Mouse (Mus musculus) 3T3-L1 (cell line): ENCODE results near the gene Trim17.
"Not testable (repeated sequence)": the region's sequence is repeated elsewhere in the genome, so short reads cannot be mapped to it uniquely, and the experiment has no call there.

Experiments used
- DNase-seq: peaks from one replicate; pipeline ENCODE4 v3.0.0-alpha.2; 2015; ENCODE audit warnings: low read depth, low spot score

The Trim17 gene

DNA sequence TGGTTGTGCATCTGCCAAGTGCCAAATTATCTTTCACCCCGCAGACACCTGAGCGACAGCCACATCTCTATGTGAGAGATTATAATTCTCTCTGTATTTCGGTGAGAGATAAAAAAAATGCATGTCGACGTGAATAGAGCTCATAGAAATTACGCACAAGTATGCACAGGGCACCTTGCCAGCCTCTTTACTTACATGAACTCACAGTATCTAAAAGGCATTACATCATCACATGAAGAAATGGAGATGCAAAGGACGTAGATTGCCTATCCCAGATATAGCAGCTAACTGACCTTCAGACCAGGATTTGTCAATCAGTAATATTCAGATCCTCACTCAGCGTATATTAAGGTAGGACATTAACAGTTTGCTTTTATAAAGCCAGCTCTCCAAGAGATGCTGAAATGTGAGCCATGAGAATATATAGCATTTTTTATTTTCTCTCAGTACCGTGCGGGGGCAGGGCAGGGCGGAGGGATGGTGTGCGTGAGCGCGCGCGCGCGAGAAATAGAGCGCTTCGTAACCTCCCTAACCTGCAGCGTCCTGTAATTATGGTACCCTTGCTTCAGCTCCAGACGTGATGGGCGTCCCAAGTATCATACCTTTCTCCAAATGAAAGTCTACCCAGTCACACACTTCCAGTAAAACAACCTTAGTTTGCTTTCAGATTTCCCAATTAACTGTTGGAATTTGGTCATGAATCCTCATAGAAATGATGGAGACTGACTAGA lies 6.5 kb upstream of the Trim17 start:
- no peak for DNase-seq

DNA sequence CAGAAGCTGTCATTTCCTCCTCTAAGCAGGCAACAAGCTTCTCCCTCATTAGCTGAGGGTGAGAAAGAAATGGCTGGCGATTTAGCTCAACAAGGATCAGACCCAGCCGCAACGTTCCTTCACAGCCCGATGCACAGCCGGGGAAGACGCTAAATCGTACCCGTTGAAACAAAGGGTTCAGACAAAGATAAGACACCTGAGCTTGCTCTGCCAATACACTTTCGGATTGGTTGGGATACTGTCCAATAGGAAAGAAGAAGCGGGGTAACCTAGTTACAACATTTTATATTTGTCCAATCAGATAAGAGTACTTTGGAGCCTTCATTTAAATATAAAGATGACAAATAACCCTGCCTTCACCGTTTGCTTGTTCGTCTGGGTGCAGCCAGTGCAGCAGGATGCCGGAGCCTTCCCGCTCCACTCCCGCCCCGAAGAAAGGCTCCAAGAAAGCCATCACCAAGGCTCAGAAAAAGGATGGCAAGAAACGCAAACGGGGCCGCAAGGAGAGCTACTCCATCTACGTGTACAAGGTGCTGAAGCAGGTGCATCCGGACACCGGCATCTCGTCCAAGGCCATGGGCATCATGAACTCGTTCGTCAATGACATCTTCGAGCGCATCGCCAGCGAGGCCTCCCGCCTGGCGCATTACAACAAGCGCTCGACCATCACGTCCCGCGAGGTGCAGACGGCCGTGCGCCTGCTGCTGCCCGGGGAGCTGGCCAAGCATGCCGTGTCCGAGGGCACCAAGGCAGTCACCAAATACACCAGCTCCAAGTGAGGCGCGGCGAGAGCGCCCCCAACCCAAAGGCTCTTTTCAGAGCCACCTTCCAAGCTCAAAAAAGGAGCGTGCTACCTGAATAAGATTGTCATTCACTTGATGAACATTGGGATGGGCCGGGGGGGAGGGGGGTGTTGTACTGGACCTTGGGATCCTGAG lies 5.7 kb upstream of the Trim17 start, which contains the start of gene Hist3h2ba:
TSS of gene Hist3h2ba (plus strand) at position 379 of the 938 bp plus-strand sequence.
- no peak for DNase-seq

DNA sequence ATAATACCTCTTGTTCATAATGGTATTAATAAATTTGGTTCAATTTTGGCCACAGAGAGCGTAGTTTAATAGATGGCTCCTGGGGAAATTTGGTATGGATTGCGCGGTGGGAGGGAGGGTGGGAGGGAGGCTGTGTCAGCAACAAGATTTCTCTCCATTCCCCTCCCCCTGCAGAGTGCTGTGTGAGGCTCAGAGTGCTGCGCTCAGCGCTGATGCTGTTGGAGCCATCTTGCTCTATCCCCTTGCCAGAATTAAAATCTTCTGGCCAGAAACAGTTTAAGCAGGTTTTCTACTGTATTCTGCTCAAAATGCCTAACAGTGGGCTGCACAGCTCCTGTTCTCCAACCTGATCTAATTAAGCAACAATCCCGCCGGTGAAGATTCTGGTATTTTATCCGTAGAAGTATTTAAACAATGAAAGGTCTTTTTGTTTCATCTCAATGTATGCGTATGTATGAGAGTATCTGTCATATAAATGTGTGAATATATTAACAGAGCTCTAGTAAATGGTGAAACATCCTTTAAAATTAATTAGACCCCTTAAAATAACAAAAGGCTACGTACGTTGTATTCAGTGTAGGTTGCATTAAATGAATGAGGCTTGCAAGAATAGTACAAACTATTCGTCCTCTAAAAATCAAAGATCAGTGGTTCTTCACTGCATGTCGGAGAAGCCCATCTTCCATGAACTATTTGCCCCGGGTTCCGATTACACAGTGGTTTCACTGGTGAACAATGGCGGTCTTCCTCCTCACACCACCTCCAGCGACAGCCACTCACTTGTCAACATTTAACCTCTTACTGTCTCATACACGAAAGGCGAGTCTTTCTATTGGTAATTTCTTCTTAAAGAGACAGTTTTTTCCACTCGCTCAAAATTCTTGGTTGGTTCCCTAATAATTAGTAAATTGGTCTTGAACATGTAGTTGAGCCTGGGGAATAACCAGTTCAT lies 4.7 kb upstream of the Trim17 start:
- no peak for DNase-seq

DNA sequence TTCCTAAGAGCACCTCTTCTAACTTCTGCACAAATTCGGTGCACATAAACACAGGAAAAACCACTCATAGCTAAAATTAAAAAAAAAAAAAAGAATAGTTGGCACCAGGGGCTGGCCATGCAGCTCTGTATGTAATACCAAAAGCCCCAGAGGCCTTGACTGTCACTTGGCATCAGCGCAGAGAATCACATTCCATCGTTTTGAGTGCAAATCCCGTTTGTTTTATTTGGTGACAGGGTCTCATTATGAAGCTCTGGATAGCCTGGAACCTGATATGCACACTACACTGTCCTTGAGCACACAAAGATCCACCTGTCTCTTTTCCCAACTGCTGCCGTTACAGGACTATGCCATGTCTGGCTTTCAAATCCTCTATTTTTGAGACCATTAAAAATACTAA lies 3.3 kb upstream of the Trim17 start:
- DNase-seq = no peak

DNA sequence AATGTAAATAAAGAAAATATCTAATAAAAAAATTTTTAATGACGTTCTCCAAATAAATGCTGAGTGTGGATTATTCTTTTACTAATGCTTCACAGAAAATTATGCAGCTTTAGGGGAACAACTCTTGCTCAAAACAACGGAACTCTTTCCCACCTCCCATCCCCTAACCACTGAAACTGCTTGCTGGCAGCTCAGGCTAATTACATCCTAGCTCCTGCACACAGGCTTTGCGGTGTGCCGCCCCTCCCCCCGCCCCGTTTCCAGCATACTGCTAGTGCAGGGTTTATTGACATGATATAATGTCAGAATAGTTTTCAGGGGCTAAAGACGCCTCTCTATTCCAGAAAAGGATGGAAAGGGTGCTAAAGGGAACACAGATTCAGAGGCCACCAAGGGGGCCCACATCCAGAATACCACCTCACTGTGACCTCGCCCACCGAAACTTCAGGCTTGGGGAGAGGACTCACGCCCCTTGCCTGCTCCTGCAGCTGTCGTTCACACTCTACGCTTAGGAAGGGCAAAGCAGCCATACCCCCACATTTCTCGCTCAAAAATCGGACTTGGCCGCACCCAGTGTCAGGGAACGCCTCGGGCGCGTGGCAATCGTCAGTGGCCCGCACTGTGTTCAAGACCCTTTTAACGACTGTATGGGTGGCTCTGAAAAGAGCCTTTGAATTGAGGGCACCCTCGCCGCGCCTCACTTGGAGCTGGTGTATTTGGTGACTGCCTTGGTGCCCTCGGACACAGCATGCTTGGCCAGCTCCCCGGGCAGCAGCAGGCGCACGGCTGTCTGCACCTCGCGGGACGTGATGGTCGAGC lies 925 bp upstream of the Trim17 start:
- DNase-seq = no peak

DNA sequence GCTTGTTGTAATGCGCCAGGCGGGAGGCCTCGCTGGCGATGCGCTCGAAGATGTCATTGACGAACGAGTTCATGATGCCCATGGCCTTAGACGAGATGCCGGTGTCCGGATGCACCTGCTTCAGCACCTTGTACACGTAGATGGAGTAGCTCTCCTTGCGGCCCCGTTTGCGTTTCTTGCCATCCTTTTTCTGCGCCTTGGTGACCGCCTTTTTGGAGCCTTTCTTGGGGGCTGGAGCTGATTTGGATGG lies 390 bp upstream of the Trim17 start:
- DNase-seq = not testable (repeated sequence)

DNA sequence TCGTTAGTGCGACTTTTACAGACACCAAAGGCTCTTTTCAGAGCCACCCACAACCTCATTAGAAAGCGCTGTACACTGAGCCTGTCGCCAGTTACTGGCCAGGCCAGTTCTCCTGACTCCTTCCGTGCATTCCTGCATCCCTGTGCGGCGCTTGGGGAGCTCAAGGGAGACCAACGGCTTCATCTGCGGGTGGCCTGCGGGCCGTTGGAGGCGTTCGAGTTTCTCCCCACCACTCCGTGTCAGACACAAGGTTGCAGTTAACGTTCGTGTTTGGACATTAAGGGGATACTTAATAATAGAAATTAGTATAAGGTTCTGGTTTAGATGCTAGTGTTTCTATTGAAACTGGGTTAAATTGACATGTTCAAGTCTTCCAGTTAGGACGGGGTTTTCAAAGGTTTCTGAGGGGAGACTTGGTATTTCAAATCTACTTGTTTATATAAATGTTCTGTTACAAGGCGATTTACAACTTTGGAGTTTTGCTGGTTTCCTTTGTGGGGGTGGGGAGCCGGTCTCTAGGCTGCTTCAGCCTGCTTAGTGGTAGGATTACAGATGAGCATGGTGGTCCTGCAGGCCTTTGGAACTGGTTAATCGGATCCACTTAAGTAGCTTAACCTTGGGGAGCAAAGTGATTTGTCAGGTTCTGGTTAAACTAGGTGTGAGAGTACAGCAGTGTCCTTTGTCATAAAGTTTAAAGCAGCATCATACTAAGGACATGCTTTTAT lies 820 bp downstream of the Trim17 start:
- peak; percentile 55 for DNase-seq

DNA sequence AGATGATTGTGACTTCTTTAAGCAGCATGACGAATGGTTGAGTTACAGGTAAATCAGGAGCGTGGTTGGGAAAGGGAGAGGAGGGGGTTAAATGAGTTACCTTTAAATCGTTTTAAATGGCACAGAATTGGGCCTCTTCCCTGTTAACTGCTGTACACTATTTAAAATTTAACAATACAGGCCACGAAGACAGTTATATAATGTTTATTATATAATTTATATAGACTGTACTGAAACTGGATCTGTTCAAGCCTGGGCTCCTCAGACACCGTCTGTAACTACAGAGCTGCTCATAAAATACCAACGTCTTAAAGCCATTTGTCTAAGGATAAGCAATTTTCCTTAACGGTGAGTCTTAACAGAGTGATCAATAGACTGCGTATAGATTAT lies 1.4 kb downstream of the Trim17 start:
- peak; percentile 12 for DNase-seq

DNA sequence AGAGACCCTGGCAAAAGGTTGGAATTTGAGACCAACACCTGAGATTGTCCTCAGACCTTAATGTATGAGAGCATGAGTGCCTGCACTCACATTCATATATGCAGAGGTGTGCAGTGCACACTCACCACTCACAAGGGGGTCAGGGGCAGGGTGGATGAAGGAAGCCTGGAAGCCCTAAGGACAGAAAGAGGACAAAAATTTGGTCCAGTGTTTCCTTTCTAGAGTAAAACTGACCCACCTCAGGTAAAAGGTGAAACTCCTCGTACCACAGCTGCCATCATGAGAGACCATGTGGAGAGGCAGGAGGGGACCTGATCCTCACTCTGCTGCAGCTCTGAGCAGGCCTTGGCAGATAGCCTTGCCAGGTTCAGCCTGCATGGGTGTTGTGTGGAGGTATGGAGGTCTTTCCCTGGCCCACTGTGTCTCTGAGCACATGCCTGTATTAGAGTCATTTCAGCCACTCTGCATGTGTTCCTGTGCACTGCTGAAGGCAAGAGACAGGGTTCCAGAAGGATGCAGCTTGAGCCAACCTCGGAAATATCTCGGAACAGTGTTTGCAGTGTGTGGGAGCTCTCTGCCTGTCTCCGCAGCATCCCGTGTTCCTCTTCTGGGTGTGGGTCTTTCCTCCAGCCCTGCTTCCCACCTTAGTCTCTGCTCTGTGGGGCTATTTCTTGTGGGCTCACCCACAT lies 2.9 kb downstream of the Trim17 start:
- DNase-seq = no peak

DNA sequence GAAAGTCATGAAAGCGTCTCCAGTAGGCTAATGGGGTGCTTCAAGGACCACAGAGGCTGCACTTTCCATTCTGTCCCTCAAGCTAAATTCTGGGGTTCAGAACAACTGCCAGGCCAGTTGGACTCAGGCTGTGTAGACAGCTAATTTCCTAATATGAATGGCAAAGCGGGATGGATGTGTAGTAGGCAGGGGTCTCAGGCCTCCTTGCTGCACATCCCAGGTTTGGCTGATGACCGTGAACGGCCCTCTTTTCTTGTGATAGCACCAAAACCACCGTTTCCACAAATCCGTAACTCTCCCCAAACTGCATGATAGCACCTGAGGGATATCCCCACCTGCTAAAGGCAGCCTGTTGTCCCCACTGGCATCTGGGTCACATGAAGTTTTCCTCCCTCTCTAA lies 4.1 kb downstream of the Trim17 start:
- no peak for DNase-seq

DNA sequence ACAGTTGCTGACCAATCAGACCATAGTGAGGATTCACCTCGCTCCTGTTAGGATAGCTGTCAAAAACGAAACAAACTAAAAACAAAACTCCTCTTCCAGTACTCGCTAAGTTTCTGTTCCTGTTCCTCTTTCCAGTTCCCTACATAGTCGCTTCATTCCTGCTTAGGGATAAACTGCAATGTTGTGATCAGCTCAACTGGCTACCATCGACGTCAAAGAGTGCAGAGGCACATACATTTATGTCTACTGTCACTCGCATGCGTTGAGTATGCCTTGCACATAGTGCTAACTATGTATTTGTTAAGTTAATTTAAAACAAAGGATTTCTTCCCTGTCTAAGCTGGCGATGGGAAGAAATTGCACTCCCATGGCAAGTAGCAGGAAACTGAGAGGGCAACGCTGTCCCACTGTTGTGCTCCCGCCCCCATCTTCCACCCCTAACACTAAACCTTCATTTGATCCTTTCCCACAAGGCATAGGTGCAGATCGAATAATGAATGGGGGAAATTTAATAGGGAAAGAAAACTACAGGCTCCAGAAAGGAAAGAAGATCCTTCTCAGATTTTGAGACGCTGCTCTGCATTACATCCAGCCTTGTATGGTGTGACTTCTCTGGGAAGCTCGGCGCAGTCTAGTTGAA lies 4.8 kb downstream of the Trim17 start:
- DNase-seq = peak; percentile 25

DNA sequence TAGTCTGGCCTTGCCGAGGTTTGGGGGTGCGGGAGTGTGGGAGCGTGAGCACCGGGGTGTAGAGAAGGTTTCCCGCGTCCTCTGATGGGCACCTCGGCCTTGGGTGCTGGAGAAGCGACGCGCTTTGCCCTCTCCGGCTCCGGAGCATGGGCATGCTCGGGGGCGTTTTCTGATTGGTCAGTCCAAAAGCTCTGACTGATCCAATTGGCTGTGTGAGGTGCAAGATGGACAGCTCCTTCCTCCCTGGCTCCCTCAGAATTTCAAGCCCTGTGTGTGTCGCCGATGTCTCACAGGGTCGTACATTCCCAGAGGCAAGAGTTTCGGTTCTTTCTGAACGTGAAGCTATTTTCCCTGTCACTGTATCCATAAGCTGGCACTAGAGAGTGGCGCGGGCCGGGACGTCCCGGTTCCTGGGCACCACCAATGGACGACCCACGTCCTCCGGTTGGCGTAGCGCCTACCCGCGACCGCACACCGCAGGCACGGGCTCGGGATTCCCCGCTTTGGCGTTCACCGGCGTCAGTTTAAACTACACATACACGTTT lies 5.5 kb downstream of the Trim17 start:
- DNase-seq = peak; percentile 93

DNA sequence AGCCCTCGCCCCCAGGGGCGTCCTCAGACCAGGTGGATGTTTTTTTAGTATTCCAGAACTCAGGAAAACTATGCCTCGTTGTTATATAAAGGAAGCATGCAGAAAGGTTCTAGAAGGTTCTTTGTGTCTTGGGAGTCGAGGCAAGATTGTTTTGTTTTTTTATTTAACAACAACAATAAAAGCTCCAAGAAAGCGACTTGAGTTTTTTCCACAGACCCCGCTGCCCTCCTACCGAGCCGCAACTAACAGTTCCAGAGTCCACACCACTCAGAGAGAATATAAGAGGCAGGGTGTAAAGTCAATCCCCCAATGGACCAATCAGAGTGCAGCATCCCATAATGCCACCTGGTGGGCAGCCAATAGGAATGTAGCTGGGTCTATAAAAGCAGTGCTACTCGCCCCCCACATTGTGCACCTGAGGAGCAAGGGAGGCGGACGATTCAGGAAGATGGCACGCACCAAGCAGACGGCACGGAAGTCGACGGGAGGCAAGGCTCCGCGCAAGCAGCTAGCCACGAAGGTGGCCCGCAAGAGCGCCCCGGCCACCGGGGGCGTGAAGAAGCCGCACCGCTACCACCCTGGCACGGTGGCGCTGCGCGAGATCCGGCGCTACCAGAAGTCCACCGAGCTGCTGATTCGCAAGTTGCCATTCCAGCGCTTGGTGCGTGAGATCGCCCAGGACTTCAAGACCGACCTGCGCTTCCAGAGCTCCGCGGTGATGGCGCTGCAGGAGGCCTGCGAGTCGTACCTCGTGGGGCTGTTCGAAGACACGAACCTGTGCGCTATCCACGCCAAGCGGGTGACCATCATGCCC lies 7.1 kb downstream of the Trim17 start:
- no peak for DNase-seq

DNA sequence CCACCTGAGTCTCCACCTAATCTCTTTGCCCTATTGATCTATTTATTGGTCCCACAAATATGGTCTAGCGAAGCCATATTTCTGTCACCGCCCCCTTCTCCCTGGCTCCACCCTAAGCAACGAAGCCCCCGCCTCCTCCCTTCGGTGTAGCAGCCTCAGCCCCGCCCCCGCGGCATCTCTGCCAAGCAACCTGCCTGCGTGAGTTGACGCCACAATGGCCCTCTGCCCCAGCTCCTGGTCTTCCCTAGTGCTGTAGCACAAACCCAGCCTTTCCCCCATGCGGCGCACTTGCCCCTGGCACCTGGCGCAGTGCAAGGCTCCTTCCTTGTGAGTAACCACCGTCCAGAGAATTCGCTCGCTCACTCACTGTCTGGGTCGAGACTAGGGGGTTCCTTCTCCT lies 9.1 kb downstream of the Trim17 start:
- DNase-seq = no peak

DNA sequence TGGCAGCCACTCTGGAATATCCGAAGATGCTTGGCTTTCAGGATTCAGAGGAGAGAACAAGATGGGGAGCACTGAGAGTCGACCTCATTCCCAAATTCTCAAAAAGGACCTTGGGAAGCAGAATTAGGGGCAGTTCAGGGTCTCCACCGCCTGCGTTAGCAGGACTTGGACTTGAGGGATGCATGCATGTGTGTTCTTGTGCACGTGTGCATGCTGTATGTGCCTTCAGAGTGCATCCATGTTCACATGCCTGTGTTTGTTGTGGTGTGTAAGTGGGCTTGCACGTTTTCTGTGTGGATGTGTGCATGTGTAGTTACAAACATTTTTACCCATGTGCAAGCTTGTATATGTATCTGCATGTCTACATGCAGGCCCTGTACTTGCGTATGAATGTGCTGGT lies 9.7 kb downstream of the Trim17 start:
- no peak for DNase-seq

DNA sequence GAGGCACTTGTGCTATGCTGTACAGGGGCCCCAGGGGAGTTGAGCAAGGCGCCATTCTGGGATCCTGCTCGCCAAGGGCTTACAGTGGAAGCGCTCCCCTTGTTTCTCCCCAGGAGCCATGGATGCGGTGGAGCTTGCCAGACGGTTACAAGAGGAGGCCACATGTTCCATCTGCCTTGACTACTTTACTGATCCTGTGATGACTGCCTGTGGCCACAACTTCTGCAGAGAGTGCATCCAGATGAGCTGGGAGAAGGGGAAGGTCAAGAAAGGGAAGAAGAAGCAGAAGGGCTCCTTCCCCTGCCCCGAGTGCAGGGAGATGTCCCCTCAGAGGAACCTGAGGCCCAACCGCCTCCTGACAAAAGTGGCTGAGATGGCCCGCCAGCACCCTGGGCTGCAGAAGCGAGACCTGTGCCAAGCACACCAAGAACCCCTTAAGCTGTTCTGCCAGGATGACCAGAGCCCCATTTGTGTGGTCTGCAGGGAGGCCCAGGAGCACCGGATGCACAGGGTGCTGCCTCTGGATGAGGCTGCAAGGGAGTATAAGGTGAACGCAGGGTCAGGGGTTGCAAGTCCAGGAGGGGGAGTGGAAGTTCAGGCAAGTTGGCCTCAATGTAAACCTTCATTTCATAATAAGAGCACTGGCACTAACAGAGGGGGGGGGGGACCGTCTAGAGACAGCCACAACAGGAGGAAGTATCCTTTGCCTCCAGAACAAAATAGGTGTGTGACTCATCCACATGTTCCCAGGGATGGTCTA lies 10.7 kb downstream of the Trim17 start:
- no peak for DNase-seq

DNA sequence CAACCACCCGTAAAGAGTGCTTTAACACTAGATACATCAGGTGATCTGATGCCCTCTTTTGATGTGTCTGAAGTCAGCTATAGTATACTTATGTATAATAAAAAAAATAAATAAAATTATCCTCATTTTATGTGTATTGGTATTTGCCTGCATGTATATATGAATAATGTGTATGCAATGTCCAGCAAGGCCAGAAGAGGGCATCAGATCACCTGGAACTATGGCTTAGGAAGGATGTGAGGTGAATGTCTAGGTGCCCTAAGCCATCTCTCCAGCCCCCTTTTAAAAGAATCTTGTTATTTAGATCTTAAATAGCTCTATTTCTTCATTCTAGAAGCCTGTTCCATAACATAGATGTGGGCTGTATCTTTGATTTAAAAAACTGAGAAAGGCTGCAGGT lies 12.9 kb downstream of the Trim17 start:
- DNase-seq = peak; percentile 59
